Mouse (Mus musculus): ENCODE results near the gene Fgfr2.

DNA sequence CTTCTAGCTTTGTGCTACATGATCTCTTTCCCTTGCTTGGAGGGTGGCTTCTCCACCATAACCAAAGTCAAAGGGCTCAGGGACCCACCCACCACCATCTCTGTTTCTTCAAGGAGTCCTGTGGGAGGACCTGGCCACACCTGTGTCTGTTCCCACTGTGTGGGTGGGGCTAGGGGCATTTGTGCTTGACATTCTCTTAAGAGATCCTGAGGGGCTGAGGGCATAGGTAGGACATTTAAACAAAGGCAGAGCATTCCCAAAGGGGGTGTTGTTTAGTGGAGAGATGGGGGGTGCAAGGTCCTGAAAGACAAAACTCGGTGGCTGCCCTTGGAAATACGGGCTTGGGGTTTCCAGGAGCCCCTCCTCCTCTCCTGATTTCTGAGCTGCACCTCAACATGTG lies 2522.6 kb downstream of the Fgfr2 start:
- no peak for TF ChIP-seq CTCF (IDR thresholded peaks at IDR 0.05; ENCODE audit: control insufficient read depth, insufficient read depth, insufficient replicate concordance, low read depth, low read length)
- no peak for TF ChIP-seq POLR2A (IDR thresholded peaks at IDR 0.05; ENCODE audit: control insufficient read depth, low read depth, low read length)
